Mouse (Mus musculus) ES-E14 (cell line): ENCODE results near the gene Dars2. TPM values are rescaled to one million over a fixed set of nuclear protein-coding genes. Genes with fewer than 3 reads are reported as not detected.

Source experiments
- DNase-seq: peaks from one replicate; pipeline ENCODE4 v3.0.0-alpha.2; 2013; ENCODE audit warnings: low read depth, low spot score
- H3K27ac ChIP-seq: 2 replicates; pipeline ENCODE4 v1.5.1; 2012; ENCODE audit warnings: low read depth, mild to moderate bottlenecking, low read length, moderate library complexity, mixed read lengths; ENCODE audit not compliant: poor library complexity, insufficient read depth, severe bottlenecking
- H3K36me3 ChIP-seq: 2 replicates; pipeline ENCODE4 v1.6.1; 2012; ENCODE audit warnings: mild to moderate bottlenecking, low read length, moderate library complexity, mixed read lengths; ENCODE audit not compliant: control insufficient read depth, poor library complexity, insufficient read depth, severe bottlenecking
- H3K4me1 ChIP-seq, 2 experiments: fragments of 150-350 bp in 1 of 2; sonication (generic) in 1 of 2; 2 replicates each; pipeline ENCODE4 v1.6.1; 2012; ENCODE audit warnings: low read length in 2 of 2, mild to moderate bottlenecking in 1 of 2, mixed read lengths in 1 of 2; ENCODE audit not compliant: control insufficient read depth in 2 of 2, insufficient read depth in 2 of 2, poor library complexity in 1 of 2
- H3K4me3 ChIP-seq, 2 experiments: fragments of 150-350 bp in 1 of 2; sonication (generic) in 1 of 2; 2 replicates each; pipeline ENCODE4 v1.5.1; 2012; ENCODE audit warnings: low read length in 2 of 2, low read depth in 1 of 2, mild to moderate bottlenecking in 1 of 2, mixed read lengths in 1 of 2; ENCODE audit not compliant: insufficient read depth in 1 of 2, poor library complexity in 1 of 2, severe bottlenecking in 1 of 2
- H3K9ac ChIP-seq: 2 replicates; pipeline ENCODE4 v1.6.1; 2012; ENCODE audit warnings: low read depth, mild to moderate bottlenecking, low read length, mixed read lengths; ENCODE audit not compliant: poor library complexity, insufficient read depth, severe bottlenecking
- H3K9me3 ChIP-seq: fragments of 150-350 bp; sonication (generic); 2 replicates; pipeline ENCODE4 v1.6.1; 2012; ENCODE audit warnings: low read depth, mild to moderate bottlenecking, low read length; ENCODE audit not compliant: control insufficient read depth, insufficient read depth
- CHD2 ChIP-seq: IDR thresholded peaks from 2 replicates; pipeline ENCODE4 v1.6.1; 2014; ENCODE audit warnings: mild to moderate bottlenecking, low read depth, low read length, inconsistent platforms
- HCFC1 ChIP-seq: IDR thresholded peaks from 2 replicates; pipeline ENCODE4 v1.6.1; 2012; ENCODE audit warnings: low read length, inconsistent platforms, borderline replicate concordance; ENCODE audit not compliant: insufficient read depth
- MAFK ChIP-seq: IDR thresholded peaks from 2 replicates; pipeline ENCODE4 v1.6.1; 2014; ENCODE audit warnings: mild to moderate bottlenecking, low read depth, low read length, inconsistent platforms; ENCODE audit not compliant: insufficient read depth
- ZC3H11A ChIP-seq: IDR thresholded peaks from 2 replicates; pipeline ENCODE4 v1.6.1; 2012; ENCODE audit warnings: low read depth, mild to moderate bottlenecking, inconsistent platforms, low read length, borderline replicate concordance
- ZNF384 ChIP-seq: IDR thresholded peaks from 2 replicates; pipeline ENCODE4 v1.6.1; 2012; ENCODE audit warnings: low read depth, low read length, inconsistent platforms
- in situ Hi-C, 2 experiments: fragments of 600-800 bp; cut with MboI; formaldehyde crosslinking; loops; one replicate each; pipeline ENCODE4 v1.15.1; 2025; ENCODE audit warnings: low sequenced_read_pairs in 2 of 2, inconsistent platforms in 1 of 2; ENCODE audit not compliant: unreplicated experiment in 2 of 2
- total RNA-seq: library from RNA; depleted of rRNA; stranded (reverse); fragments of 300-350 nt; gene quantifications from 2 replicates; pipeline ENCODE4 v1.2.3, GENCODE M21; 2012

The Dars2 gene
- total RNA-seq, 1 experiment: 39.8 TPM

DNA sequence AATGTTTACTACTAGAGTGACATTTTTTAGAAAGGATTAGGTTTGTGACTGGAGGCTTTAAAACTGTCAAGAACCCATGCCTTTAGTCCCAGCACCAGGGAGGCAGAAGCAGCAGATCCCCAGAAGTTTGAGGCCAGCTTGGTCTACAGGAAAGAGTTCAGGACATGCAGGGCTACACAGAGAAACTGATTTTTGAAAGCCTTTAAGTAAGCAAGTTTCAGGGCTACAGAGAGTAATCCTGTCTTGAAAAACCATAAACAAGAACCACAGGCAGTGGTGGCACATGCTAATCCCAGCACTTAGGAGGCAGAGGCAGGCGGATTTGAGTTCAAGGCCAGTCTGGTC, 30.1 kb downstream of the Dars2 start:
- TF ChIP-seq MAFK (no peak), ZNF384 (no peak), ZC3H11A (no peak)
- Histone ChIP-seq H3K4me1 (no peaks in the 10 kb centered on the region; a peak in 1 of 4 replicates), H3K27ac (no peak overlapping the region; the same call in 1 of the 2 replicates), H3K36me3 (peaks cover 30% of the 10 kb centered on the region), H3K9ac (no peak overlapping the region), H3K4me3 (no peak overlapping the region), H3K9me3 (no peaks in the 10 kb centered on the region)
- in situ Hi-C loops: no loop called here
- DNase-seq: no peak

GRCm38 (mm10) chr1:161039741-161040425, 30.6 kb downstream of the Dars2 start:
- Histone ChIP-seq H3K4me3 (no peak overlapping the region), H3K9ac (peak overlapping the region; percentile 51; the same call in 1 of the 2 replicates), H3K36me3 (peaks cover 31% of the 10 kb centered on the region), H3K27ac (no peak overlapping the region; the same call in 1 of the 2 replicates), H3K9me3 (no peaks in the 10 kb centered on the region), H3K4me1 (no peaks in the 10 kb centered on the region; a peak in 1 of 4 replicates)
- in situ Hi-C loops: no loop called here
- no peak for DNase-seq
- TF ChIP-seq CHD2: peak; percentile 74; the same call in 1 of the 2 replicates
- TF ChIP-seq HCFC1: no peak

GRCm38 (mm10) chr1:161038968-161039721, 31.3 kb downstream of the Dars2 start:
- Histone ChIP-seq H3K4me1 (no peaks in the 10 kb centered on the region; a peak in 1 of 4 replicates), H3K4me3 (no peak overlapping the region), H3K9ac (peak overlapping the region; percentile 47; the same call in 1 of the 2 replicates), H3K36me3 (peaks cover 31% of the 10 kb centered on the region), H3K9me3 (no peaks in the 10 kb centered on the region), H3K27ac (no peak overlapping the region; the same call in 1 of the 2 replicates)
- TF ChIP-seq ZC3H11A: no peak
- TF ChIP-seq MAFK: no peak
- no peak for TF ChIP-seq ZNF384
- no peak for TF ChIP-seq CHD2
- no peak for TF ChIP-seq HCFC1
- in situ Hi-C loops: no loop called here
- DNase-seq: no peak

DNA sequence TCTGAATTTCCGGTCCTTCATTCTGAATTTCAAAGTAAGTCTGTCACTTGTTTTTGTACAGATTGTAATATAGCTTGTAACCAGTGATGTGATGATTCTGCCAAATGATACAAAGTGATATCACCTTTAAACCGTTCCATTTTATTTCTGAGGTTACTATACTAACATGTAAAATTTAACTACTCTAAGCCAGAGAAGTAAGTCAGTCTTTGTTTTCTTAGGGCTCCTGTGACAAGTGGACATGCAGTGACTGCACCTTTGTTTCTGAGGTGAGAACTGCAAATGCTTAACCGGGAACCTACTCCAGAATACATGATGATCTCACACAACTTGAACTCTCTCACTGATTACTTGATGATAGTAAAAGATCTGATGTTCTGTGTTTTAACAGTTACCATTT, 32.5 kb downstream of the Dars2 start:
- no peak for TF ChIP-seq HCFC1
- no peak for TF ChIP-seq ZC3H11A
- Histone ChIP-seq H3K9ac (peak overlapping the region; percentile 61; the same call in 1 of the 2 replicates), H3K4me1 (peaks cover 0 to 2% of the 10 kb centered on the region in 2 experiments; a peak in 1 of 4 replicates), H3K27ac (peak overlapping the region; percentile 38; the same call in 1 of the 2 replicates), H3K9me3 (no peaks in the 10 kb centered on the region), H3K36me3 (peaks cover 31% of the 10 kb centered on the region), H3K4me3 (peak overlapping the region; percentile 64 to 67)
- DNase-seq: no peak
- in situ Hi-C loops: no loop called here

DNA sequence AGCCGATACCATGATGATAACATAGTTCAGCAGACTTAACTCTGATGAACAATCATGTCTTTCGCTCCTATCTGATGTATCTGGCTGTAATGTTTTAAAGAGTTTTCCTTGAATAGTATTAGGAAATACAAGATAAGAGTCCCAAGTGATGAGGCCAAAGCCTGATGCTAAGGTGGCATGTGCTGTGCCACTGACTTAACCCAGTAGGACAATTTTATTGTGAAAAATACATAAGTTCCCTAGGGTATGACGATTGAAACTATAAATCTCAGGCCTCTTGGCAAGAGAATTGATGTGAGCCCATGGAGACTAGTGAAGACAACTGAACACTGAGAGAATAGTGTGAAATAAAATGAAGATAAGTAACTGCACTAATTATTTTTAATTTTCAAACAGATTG, 32.9 kb downstream of the Dars2 start:
- Histone ChIP-seq H3K9me3 (no peaks in the 10 kb centered on the region), H3K27ac (peak overlapping the region; percentile 38; the same call in 1 of the 2 replicates), H3K4me1 (peaks cover 0 to 2% of the 10 kb centered on the region in 2 experiments; a peak in 1 of 4 replicates), H3K36me3 (peaks cover 31% of the 10 kb centered on the region), H3K9ac (peak overlapping the region; percentile 75; the same call in 1 of the 2 replicates), H3K4me3 (peak overlapping the region; percentile 64 to 67)
- DNase-seq: no peak
- no peak for TF ChIP-seq MAFK
- in situ Hi-C loops: no loop called here
